Mouse (Mus musculus): ENCODE data around the gene Rbm19.

Gene Rbm19

DNA sequence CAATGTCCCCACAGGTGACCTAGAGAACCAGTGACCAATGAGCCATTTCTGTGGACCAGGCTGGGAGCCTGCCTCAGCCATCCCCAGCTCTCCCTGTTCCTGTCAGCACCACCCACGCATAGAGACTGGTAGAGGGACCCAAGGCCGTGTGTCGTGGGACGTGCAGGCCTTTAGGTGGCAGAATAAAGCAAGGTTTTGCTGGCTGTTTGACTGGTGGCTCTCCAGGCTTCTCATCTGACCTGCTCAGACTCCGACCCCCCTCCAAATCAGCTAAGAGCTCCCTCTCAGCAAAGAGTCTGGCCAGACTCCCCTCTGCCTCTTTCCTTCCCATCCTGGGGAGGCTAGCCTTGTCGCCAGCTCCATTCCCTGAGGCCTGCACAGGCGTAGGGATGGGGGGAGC is 58.1 kb downstream of the Rbm19 start:
- no peak for TF ChIP-seq GATA4 (IDR thresholded peaks at IDR 0.05; ENCODE audit: insufficient replicate concordance, low read length)

DNA sequence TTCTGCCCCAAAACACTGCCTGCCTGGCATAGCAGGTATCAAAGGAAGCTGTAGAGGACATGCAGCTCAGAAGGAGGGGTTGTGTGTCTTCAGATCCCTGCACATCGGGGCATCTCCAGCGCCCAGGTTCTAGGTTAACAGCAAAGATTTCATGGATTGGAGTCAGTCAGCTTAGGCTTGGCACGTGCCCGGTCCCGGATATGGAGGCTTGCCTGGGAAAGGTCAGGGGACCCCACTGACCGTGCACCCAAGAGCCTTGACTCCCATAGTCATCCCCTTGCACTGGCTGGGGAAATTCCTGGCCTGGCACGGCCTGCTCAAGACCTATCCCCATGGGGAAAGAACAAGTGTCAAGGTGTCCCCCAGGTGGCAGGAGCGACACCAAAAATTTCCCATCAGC is 59.0 kb downstream of the Rbm19 start:
- no peak for TF ChIP-seq GATA4 (IDR thresholded peaks at IDR 0.05; ENCODE audit: insufficient replicate concordance, low read length)

DNA sequence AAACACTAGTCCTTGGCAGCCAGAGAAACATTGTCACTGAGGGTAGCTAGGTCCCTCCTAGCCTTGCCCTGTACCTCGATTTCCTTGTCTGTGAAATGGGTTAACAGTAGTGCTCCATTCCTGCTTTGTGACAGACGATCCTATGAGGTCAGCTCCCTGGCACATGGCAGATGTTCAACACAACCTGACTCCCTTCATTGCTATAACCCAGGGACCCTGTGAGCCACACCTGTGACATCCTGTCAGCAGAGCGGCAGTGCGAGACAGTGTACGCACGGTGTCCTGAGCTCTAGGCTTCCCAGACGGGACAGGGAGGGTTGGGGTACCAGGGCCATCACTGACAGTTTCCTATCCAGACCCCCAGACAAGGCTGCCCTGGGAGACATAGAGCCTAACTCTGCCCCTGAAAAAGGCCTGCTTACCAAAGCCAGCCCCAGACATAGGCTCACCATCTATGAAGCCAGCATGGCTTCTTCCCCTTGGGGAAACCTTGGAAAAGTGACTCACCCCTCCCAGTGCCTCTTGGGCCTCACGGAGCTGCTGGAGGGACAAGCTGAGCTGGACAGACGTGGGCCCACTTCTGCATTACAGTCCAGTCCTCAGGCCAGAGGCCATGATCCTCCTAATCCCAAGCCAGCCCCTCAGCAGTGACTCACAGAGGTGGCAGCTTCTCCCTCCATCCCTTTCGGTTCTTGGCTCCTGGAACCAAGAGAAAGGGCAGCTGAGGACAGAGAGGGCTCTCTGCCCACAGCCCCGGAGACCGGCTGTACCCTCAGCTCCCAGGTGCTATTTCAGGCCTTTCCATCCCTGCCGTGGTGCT is 60.2 kb downstream of the Rbm19 start:
- TF ChIP-seq GATA4 (IDR thresholded peaks at IDR 0.05; ENCODE audit: insufficient replicate concordance, low read length) = no peak

DNA sequence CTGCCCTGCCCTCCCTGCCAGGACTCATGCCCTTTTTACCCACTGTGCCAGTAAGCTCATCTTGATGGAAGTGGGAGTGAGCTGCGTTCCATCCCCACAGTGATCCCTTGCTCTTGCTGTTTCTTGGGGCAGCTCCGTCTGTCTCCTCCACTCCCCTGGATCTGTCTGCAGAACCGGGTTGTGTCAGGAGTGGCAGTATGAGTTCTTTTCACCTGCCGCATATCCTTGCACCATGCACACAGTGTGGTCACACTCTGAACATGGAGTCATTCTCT is 60.7 kb downstream of the Rbm19 start:
- TF ChIP-seq GATA4 (IDR thresholded peaks at IDR 0.05; ENCODE audit: insufficient replicate concordance, low read length) = no peak

DNA sequence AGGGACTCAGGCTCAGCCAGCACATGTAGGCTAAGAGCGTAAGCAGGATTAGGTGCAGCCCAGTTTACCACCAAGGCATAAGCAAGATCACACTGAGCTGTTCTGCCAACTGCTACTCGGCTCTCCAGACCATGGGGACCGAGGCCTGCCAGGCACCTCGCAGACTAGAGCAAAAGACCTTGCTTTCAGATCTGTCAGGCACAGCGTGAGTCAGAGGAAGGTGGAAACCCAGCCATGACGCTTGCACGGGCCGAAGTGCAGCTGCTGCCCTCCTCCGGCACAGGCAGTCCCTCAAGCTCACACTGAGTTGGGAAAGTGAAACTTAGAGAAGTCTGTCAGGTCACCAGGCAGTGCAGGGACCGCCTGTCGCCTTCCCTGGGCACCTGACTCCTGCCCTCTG is 63.8 kb downstream of the Rbm19 start:
- TF ChIP-seq GATA4 (IDR thresholded peaks at IDR 0.05; ENCODE audit: insufficient replicate concordance, low read length) = no peak

DNA sequence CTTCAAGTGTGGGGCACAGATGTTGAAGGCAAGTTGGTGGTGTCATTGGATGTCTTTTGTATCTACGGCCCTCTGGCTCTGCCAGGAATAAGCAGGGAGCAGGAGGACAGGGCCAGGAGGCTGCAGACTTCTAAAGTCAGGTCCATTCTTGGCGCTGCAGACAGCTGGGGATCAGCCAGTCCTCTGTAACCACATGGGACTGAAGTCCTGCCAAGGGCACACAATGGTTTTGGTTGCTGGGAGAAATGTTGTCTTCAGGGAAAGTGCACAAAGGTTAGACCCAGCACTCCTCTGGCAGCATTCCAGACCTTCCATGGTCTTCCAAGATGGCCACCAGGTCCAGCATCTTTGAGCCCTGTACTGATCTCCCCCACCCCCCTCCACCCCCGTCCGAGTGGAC is 65.1 kb downstream of the Rbm19 start:
- TF ChIP-seq GATA4 (IDR thresholded peaks at IDR 0.05; ENCODE audit: insufficient replicate concordance, low read length) = no peak

DNA sequence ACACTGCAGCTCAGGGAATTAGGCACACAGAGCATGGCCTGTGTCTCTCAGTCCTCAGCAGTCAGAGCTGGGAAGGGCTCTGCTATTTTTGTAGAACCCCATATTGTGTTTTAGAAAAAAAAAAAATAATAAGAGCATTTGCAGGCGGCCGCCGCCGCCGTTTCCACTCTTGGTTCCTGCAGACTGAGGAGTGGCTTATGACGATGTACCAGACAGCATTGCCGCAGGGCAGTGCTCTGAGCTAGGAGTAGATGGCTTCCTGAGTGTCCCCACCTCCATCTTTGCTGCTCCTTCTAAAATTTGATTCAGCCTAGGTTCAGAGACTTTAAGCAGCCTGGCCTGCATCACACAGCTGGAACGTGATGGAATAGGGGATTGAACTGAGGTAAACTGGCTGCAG is 67.1 kb downstream of the Rbm19 start:
- TF ChIP-seq GATA4 (IDR thresholded peaks at IDR 0.05; ENCODE audit: insufficient replicate concordance, low read length) = no peak

DNA sequence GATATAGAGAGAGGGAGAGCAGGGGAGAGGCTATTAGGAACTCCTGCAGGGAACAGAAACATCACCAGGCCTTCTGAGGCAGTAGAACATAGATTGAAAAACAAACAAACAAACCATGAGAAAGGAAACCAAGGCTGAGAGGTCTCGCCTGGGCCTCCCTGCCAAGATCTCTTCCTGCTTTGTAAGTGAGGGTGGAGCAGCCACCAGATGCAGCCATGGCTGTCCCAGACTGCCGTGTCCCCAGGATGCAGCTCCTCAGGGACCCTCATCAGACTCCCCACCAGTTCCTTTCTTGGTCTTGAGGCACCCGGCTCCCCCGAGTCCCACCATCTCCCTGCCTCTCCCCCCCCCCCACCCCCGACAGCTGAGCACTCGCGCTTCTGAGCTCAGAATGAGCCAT is 67.5 kb downstream of the Rbm19 start:
- no peak for TF ChIP-seq GATA4 (IDR thresholded peaks at IDR 0.05; ENCODE audit: insufficient replicate concordance, low read length)

DNA sequence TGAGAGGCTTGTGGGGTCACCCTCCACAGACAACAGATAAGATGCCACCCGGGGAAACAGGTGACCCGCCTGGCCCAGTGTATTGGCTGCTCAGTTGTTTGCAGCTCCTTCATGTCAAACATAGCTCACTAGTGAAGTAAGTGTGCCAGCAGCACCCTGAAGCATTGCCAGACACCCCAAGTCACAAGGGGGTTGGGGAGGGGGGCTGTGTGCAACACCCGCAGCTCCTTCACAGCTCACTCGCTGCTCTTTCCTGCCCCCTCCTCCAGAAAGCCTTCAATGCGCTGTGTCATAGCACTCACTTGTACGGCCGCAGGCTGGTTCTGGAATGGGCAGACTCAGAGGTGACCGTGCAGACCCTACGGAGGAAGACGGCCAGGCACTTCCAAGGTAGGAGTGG is 69.7 kb downstream of the Rbm19 start:
- no peak for TF ChIP-seq GATA4 (IDR thresholded peaks at IDR 0.05; ENCODE audit: insufficient replicate concordance, low read length)

DNA sequence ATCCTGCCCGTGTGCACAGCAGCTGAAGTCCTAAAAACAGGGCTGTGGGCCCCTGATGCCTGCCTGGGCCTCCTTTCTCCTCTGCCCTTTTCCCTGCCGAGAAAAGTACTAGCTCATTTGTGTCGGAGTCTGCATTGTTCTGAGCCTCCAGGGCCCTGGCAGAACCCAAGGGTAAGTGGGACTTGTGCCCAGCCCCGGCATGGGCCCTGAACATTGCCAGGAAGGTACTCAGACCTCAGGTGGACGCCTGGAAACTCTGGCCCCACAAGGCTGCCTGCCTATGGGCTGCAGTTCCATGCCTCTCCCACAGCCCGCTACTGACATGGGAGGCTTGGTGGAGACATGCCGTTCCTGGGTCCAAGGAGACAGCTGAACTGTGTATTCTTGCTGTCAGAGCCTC is 72.3 kb downstream of the Rbm19 start:
- no peak for TF ChIP-seq GATA4 (IDR thresholded peaks at IDR 0.05; ENCODE audit: insufficient replicate concordance, low read length)

DNA sequence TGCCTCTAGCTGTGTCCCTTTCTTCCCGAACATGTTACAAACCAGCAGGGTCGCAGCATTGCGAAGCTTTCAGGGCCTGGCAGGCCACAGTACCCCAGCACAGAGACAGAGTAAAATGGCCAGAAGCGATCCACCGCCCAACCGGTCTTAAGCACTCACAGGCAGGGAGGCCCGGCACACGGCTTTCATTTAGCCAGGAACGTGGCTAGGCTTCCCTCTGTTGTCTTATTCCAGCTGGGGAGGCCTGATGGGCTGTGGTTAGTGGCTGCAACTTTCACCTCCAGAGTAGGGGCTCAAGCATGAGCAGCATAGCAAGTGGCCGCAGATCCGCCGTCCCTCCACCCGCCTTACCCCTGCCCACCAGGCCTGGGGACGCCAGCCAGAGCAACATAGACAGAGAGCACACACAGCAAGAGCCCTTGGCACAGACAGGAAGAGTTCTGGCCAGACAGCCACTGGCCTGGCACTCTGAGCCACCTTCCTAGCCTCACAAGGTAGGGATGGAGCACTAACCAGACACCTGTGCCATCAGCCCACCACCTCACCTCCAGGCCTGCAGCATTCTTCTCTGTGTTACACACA is 73.8 kb downstream of the Rbm19 start:
- no peak for TF ChIP-seq GATA4 (IDR thresholded peaks at IDR 0.05; ENCODE audit: insufficient replicate concordance, low read length)

DNA sequence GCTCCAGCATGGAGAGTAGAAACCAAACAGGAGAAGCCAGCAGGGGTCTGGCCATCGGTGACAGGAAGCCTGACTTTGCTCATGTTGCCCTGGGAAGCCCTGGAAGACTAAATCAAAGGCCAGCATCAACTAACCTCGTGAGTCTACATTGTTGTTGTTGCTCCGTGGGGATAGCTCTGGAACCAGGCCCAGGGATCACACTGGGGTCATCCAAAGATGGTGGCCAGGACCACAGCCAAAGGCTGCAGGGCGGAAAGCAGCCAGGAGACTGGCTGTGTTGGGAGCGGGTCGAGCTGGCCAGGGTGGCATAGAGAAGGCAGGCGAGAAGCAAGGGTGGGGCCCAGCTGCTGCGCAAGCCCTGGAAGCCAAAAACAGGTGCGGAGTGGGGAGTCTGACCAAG is 75.4 kb downstream of the Rbm19 start:
- no peak for TF ChIP-seq GATA4 (IDR thresholded peaks at IDR 0.05; ENCODE audit: insufficient replicate concordance, low read length)

DNA sequence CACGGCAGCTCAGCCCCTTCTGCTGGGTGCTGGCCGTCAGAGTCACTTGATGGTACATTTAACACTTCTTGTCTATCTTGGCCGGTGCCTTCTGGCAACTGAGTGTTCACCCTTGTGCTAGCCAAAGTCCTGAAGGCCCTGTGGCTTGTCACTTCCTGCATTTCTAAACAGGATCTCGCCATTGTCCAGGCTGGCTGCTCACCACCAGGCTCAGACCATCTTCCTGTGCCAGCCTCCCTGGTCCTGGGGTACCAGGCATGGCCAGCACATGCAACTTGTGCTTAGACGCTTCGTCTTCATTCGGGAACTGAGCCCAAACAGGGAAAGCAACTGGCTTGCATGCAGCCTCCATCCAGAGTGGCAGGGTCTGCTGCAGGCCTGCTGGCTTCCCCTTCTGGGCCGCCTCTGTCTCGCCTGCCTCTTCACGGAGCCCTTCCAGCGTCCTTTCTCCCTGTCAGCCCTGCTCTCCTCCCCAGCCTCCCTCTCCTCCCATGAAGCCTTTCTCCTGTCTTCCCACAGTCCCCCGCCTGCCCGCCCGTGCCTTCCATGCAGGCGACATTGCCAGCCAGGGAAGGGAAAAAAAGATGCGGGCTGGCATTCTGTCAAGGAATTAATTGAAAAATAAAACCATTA is 78.2 kb downstream of the Rbm19 start:
- no peak for TF ChIP-seq GATA4 (IDR thresholded peaks at IDR 0.05; ENCODE audit: insufficient replicate concordance, low read length)

DNA sequence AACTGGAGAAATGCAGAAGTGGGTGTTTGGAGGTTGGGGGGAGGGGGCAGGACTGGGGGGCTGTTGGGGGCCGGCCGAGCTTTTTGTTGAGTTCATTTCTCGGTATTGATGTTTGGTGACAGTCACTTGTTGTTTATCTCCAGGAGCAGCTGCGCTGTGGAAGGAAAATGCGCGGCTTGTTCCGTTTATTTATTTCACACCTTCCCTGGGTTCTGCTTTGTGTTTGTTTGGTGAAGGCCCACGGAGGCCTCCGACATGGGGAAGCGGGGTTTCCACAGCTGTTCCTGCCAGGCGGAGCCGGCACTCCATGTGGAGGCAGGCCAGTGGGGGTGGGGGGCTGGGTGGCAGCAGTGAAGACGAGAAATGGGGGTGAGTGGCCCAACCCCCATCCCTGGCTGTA is 78.7 kb downstream of the Rbm19 start:
- no peak for TF ChIP-seq GATA4 (IDR thresholded peaks at IDR 0.05; ENCODE audit: insufficient replicate concordance, low read length)

DNA sequence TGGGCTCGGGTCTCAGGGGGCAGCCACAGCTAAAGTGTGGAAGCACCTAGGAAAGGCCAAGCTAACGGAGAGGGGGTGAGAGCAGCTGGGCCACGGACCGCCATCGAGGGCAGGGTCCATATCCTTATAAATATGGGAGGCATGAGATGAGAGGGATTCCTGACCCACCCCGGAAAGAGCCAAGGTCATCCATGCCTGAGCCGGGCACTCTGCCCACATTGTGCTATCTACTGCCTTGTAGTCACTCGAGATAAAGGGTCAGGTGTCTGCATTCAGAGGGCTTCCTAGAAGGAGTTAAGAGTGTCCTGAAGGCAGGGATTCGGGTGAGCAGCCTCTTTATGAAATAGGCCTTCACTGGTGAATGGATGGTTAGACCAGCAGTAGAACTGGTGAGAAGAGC is 80.6 kb downstream of the Rbm19 start:
- TF ChIP-seq GATA4 (IDR thresholded peaks at IDR 0.05; ENCODE audit: insufficient replicate concordance, low read length) = no peak

DNA sequence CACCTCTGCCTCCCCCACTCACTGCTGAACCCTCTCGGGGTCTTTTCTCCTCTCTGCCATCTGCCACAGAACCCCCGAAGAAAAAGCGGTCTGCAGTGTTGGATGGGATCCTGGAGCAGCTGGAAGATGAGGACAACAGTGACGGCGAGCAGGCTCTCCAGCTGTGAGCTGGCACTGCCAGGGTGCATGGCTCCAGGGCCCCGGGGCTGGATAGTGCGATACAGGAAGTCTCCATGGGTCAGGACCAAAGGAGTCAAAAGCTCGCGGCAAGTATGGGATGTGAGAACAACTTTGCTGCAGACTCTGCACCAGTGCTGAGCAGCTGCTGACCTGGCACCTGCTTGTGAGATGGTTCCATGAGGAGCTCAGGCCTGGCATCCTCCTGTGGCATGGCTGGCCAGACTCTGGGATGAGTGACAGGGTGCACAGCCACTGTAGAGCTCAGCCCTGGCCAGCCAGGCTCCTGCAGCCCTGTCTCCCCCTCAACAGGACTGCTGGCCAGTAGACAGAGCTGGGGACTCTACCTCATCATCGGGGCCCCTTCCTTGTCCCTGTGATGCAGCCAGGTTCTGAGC is 81.6 kb downstream of the Rbm19 start:
- TF ChIP-seq GATA4 (IDR thresholded peaks at IDR 0.05; ENCODE audit: insufficient replicate concordance, low read length) = no peak

All from liver, adult (tissue).